Mouse (Mus musculus): Measurements from ENCODE around the gene Zdhhc7. TPM values are rescaled to one million over a fixed set of nuclear protein-coding genes. Genes with fewer than 3 reads are reported as not detected.
A peak's percentile ranks its signal among the peaks of the same experiment; 100 is the strongest.

The Zdhhc7 gene
- polyA plus RNA-seq, 1 experiment from 2014 or later: 32.1 TPM

DNA sequence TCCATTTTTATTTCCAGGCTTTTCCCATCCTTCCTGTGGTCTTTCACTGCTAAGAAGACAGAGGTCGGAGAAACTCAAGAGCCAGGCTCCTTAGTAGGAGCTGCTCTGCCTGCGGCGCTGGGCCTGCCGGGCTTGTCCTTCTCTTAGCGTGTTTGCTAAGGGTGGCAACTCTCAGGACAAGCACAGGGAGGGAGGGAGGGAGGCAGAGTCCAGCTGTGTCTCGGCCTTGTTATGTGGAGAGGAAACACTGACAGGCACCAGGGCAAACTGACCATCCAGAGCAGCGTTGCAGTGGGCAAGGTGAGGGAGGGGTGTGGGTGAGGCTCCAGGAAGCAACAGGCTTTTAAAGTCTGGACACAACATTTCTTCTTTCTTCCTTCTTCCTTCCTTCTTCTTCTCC, 11.8 kb downstream of the Zdhhc7 start:
- H3K4me3 ChIP-seq (replicated peaks): no peak overlapping the region
- H3K9me3 ChIP-seq: no peaks in the 10 kb centered on the region
- no peaks in the 10 kb centered on the region for H3K27me3 ChIP-seq (replicated peaks)
- no peak overlapping the region for H3K4me2 ChIP-seq
- H3K9ac ChIP-seq: no peak overlapping the region
- H3K27ac ChIP-seq: no peak overlapping the region
- peaks cover 65% of the 10 kb centered on the region for H3K36me3 ChIP-seq
- no peaks in the 10 kb centered on the region for H3K4me1 ChIP-seq
- ATAC-seq (ENCODE audit: insufficient read depth, low FRiP score, low read depth): peak; percentile 69; the same call in 1 of the 2 replicates
- 51% methylated on average over 7 of the region's 7 CpGs for WGBS

DNA sequence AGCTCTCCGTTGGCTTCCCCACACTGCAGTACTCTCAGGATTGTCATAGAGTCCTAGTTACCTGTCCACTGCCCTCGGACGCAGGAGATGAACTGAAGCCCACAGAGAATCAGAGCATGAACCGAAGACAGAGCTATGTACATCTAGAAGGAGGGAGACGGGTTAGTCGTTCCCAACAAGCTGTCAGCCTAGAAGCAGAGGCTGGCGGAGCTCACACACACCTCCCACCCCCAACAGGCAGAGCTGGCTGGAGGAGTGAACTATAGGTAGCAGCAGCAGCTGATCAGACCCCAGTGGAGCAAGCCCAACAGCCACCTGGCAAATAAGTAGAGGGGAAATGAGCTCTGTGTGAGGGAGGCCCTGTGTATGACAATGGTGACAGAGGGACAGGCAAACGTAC, 16.5 kb downstream of the Zdhhc7 start:
- Histone ChIP-seq H3K36me3 (peaks cover 63% of the 10 kb centered on the region), H3K27me3 (replicated peaks) (no peaks in the 10 kb centered on the region), H3K9ac (no peak overlapping the region), H3K4me3 (replicated peaks) (no peak overlapping the region), H3K27ac (no peak overlapping the region), H3K4me1 (no peaks in the 10 kb centered on the region), H3K4me2 (no peak overlapping the region), H3K9me3 (no peaks in the 10 kb centered on the region)
- ATAC-seq (ENCODE audit: insufficient read depth, low FRiP score, low read depth): no peak
- WGBS: 92% methylated on average over 8 of the region's 8 CpGs

DNA sequence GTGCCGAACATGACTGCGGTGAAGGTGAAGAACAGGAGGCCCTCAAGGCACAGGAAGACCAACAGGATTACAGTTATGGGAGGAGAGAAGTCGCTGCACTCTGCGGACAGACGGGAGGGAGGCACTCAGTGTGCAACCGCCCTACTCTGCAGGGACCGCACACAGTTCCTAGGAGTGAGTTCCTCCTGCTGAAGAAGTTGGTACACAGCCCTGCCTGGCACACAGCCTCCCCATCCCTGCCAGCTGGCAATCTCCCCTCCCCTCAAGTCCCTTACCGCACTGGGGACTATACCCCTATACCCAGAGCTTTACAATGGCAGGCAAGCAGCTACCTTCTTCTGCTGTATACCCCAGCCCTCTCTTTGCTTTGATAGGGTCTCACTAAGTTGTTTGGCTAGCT, 18.0 kb downstream of the Zdhhc7 start:
- H3K4me3 ChIP-seq (replicated peaks): no peak overlapping the region
- no peak for ATAC-seq (ENCODE audit: insufficient read depth, low FRiP score, low read depth)
- no peak overlapping the region for H3K4me2 ChIP-seq
- H3K27me3 ChIP-seq (replicated peaks): no peaks in the 10 kb centered on the region
- no peaks in the 10 kb centered on the region for H3K9me3 ChIP-seq
- H3K36me3 ChIP-seq: peaks cover 60% of the 10 kb centered on the region
- no peak overlapping the region for H3K9ac ChIP-seq
- no peak overlapping the region for H3K27ac ChIP-seq
- WGBS: 94% methylated on average over 8 of the region's 8 CpGs
- no peaks in the 10 kb centered on the region for H3K4me1 ChIP-seq

DNA sequence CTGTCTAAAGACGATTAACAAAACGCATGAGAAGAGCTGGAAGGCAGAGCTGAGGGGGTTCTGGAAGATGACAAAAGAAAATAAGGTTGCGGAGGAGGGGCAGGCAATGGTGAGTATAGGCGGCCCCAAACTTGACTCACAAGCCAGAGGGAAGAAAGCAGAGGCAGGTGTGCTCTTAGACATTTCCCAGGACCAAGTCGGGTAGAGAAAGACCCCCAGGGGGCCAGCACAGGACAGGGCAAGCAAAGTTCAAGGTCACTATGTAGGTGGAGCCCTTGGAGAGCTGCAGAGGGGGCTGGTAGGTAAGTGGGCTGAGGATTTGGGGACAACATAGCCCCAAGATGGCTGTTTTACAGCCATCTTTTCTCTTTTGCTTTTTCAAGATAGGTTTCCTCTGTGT, 21.9 kb downstream of the Zdhhc7 start:
- H3K36me3 ChIP-seq: peaks cover 28% of the 10 kb centered on the region
- H3K27ac ChIP-seq: no peak overlapping the region
- no peak overlapping the region for H3K4me3 ChIP-seq (replicated peaks)
- H3K27me3 ChIP-seq (replicated peaks): no peaks in the 10 kb centered on the region
- ATAC-seq (ENCODE audit: insufficient read depth, low FRiP score, low read depth): no peak
- H3K9ac ChIP-seq: no peak overlapping the region
- H3K4me1 ChIP-seq: no peaks in the 10 kb centered on the region
- no peak overlapping the region for H3K4me2 ChIP-seq
- 60% methylated on average over 5 of the region's 5 CpGs for WGBS
- H3K9me3 ChIP-seq: no peaks in the 10 kb centered on the region

DNA sequence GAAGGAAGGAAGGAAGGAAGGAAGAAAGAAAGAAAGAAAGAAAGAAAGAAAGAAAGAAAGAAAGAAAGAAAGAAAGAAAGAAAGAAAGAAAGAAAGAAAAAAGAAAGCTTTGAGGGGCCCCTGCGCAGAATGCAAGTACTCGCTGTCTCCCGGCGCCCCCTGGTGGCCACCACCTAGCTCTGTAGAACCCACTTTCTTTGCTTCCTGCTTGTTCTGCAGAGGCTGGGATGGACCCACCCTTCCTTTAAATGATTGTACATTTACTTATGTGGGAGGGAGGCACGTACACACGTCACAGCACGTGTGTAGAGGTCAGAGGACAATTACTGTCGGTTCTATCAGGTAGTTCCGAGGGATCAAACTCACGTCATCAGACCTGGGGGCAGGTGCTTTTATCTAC, 23.2 kb downstream of the Zdhhc7 start:
- Histone ChIP-seq H3K27me3 (replicated peaks) (no peaks in the 10 kb centered on the region), H3K9me3 (no peaks in the 10 kb centered on the region), H3K36me3 (peaks cover 25% of the 10 kb centered on the region), H3K27ac (no peak overlapping the region), H3K4me3 (replicated peaks) (no peak overlapping the region), H3K4me1 (no peaks in the 10 kb centered on the region), H3K4me2 (no peak overlapping the region), H3K9ac (no peak overlapping the region)
- 9% methylated on average over 10 of the region's 10 CpGs for WGBS
- ATAC-seq (ENCODE audit: insufficient read depth, low FRiP score, low read depth): peak; percentile 78

DNA sequence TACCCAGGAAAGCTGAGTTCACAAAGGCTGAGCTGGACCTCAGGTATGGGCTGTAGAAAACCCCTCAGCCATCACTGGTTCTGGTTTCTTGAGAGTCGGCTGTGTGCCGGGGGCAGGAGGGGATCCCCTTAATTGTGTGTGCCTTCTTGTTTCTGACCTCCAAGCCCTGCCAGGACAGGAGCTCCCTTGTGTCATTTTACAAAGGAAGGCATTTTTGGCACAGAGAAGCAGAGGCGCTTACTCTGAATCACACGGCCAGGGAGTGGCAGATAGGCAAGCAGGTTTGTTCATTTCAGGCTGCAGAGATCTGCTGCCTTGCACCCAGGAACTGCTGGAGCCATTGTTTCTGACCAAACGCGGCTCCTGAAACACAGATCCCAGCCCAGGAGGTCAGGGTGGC, 25.9 kb downstream of the Zdhhc7 start:
- H3K9ac ChIP-seq: no peak overlapping the region
- 46% methylated on average over 6 of the region's 6 CpGs for WGBS

DNA sequence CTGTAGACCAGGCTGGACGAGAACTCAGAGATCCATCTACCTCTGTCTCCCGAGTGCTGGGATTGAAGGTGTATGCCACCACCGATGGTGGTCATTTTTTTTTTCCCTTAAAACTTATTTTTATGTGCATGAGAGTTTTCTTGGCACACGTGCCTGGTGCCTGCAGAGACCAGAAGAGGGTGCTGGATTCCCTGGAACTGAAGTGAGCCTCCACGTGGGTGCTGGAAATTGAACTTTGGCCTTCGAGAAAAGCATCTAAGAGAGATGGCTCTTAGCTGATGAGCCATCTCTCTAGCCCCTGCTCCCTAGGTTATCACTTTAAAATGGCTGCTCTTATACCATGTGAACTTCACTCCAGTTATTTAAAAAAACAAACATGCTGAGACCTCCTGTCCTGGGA, 26.8 kb downstream of the Zdhhc7 start:
- WGBS: 61% methylated on average over 6 of the region's 6 CpGs
- Histone ChIP-seq H3K9me3 (no peaks in the 10 kb centered on the region), H3K27ac (no peak overlapping the region), H3K9ac (no peak overlapping the region), H3K27me3 (replicated peaks) (no peaks in the 10 kb centered on the region), H3K36me3 (no peaks in the 10 kb centered on the region), H3K4me3 (replicated peaks) (no peak overlapping the region), H3K4me2 (no peak overlapping the region), H3K4me1 (no peaks in the 10 kb centered on the region)
- ATAC-seq (ENCODE audit: insufficient read depth, low FRiP score, low read depth): no peak

More for the DNA sequence above, 25.9 kb downstream of the Zdhhc7 start:
- peak overlapping the region; percentile 37 for H3K27ac ChIP-seq
- no peaks in the 10 kb centered on the region for H3K4me1 ChIP-seq
- H3K4me2 ChIP-seq: no peak overlapping the region
- H3K36me3 ChIP-seq: no peaks in the 10 kb centered on the region
- no peaks in the 10 kb centered on the region for H3K9me3 ChIP-seq
- H3K4me3 ChIP-seq (replicated peaks): no peak overlapping the region
- no peak for ATAC-seq (ENCODE audit: insufficient read depth, low FRiP score, low read depth)
- no peaks in the 10 kb centered on the region for H3K27me3 ChIP-seq (replicated peaks)

DNA sequence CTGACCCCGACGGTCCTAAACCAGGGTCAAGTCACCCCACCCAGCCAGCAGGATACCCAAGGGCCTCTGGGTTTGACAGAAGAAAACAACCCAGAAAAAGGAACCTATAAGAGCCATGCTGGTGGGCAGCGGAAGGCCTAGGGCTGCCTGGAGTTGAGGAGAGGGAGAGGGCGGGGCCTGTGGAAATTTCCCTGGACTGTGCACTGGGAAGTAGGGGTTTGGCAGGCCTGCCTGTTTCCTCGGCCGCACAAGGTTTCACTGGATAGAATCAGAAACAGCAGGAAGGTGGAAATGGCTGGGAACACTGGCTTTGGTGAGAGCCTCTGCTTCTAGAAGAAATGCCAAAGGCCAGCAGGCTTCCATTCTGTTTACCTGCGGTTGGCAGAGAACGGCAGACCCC, 28.5 kb downstream of the Zdhhc7 start:
- ATAC-seq (ENCODE audit: insufficient read depth, low FRiP score, low read depth): no peak
- 77% methylated on average over 8 of the region's 8 CpGs for WGBS
- Histone ChIP-seq H3K4me3 (replicated peaks) (no peak overlapping the region), H3K9ac (no peak overlapping the region), H3K27me3 (replicated peaks) (no peaks in the 10 kb centered on the region), H3K4me1 (peaks cover 4% of the 10 kb centered on the region; the same call in 1 of the 2 replicates), H3K36me3 (no peaks in the 10 kb centered on the region), H3K27ac (no peak overlapping the region), H3K4me2 (no peak overlapping the region), H3K9me3 (no peaks in the 10 kb centered on the region)

DNA sequence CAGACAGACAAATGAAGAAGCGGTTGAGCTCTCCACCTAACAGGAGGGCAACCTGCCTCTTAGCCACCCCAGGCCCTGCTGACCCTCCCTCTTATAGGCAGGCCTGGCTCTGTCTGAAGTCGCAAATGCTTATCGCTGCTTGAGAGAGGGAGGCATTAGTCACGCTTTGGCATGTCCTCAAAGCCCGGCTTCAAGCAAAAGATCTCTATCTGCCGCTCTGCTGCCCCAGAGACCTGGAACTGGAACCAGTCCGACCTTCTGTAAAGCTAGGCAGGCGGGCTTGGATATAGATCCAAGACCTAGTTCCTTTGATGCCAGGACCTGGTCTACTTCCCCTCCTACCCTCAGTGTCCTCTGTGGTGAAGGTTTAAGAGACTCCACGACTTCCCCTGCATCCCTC, 29.0 kb downstream of the Zdhhc7 start:
- H3K4me2 ChIP-seq: no peak overlapping the region
- H3K36me3 ChIP-seq: no peaks in the 10 kb centered on the region
- H3K4me1 ChIP-seq: peaks cover 7% of the 10 kb centered on the region; the same call in 1 of the 2 replicates
- H3K27me3 ChIP-seq (replicated peaks): no peaks in the 10 kb centered on the region
- 43% methylated on average over 9 of the region's 9 CpGs for WGBS
- ATAC-seq (ENCODE audit: insufficient read depth, low FRiP score, low read depth): no peak
- H3K4me3 ChIP-seq (replicated peaks): no peak overlapping the region
- no peak overlapping the region for H3K9ac ChIP-seq
- H3K9me3 ChIP-seq: no peaks in the 10 kb centered on the region
- H3K27ac ChIP-seq: no peak overlapping the region

DNA sequence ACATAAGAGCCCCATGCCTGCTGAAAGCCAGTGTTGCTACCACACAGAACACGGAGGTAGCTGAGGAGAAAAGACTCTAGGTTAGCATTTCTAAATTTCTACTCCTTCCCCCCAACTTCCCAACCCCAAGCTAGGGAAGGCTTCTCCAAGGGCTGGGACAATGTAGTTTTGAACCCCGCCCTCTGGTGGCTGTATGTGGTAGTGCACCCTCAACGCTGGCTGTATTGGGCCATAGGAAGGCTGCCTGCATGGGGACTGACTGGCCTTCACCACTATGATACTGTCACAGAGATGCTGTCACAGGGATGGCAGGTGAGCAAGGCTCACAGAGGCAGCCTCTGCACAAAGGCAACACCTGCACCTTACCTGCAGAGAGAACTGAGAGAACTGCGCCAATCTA, 29.6 kb downstream of the Zdhhc7 start:
- Histone ChIP-seq H3K27me3 (replicated peaks) (no peaks in the 10 kb centered on the region), H3K4me1 (peaks cover 7% of the 10 kb centered on the region; the same call in 1 of the 2 replicates), H3K27ac (no peak overlapping the region), H3K4me2 (no peak overlapping the region), H3K9ac (no peak overlapping the region), H3K4me3 (replicated peaks) (no peak overlapping the region), H3K9me3 (no peaks in the 10 kb centered on the region), H3K36me3 (no peaks in the 10 kb centered on the region)
- WGBS: 26% methylated on average over 4 of the region's 4 CpGs
- no peak for ATAC-seq (ENCODE audit: insufficient read depth, low FRiP score, low read depth)

DNA sequence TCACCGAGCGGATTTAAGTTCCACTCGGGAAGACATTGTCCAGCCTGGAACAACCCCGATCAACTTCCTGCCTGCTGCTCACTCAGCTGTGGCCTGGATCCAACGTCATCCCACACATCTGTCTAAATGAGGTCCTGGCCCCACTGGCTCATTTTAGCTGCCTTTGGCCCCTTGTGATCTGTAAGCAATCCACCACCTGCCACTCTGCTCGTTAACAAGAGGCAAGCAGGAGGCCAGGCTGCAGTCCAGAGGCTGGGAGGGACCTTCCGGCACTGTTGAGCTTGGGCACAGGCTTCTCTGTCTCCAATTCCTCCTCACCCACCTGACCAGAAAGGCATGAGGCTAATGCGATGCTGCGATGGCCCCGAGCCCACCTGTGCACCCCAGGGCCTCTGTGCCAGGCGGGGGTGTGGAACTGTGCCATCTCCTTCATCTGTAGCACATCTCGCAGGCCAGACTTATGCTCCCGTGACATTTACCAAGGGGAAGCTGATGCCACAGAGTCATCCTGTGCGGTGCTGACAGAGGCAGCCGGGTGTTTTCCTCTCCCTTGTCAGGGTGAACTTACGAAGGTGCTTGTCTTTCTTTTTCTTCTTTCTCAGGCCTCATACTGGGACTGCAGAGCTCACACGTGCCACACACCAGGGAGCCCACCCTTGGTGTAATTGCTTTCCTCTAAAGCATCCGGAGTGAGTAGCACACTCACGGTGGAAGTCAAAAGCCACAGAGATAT, 33.2 kb downstream of the Zdhhc7 start:
- 51% methylated on average over 19 of the region's 19 CpGs for WGBS
- Histone ChIP-seq H3K4me3 (replicated peaks) (no peak overlapping the region), H3K4me1 (peaks cover 7% of the 10 kb centered on the region; the same call in 1 of the 2 replicates), H3K4me2 (no peak overlapping the region), H3K27me3 (replicated peaks) (no peaks in the 10 kb centered on the region), H3K36me3 (no peaks in the 10 kb centered on the region), H3K9me3 (no peaks in the 10 kb centered on the region), H3K27ac (no peak overlapping the region; the same call in 1 of the 2 replicates), H3K9ac (no peak overlapping the region)
- ATAC-seq (ENCODE audit: insufficient read depth, low FRiP score, low read depth): 0 out of 2 replicates have a peak, but pooled peaks have one; percentile 17

DNA sequence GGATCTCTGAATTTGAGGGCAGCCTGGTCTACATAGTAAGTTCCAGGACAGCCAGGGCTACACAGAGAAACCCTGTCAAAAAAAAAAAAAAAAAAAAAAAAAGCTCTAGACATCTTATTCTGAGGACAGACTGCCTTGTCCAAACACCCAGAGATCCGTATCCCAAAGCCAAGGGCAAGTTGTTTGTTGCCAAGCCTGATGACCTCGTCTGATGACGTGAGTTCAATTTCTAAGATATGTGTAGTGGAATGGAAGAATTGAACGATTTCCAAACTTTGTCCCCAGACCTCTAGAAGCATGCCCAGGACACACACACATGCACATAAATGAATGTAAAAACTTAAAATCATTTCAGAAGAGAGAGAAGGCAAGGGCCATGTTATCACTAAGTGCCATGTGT, 35.1 kb downstream of the Zdhhc7 start:
- Histone ChIP-seq H3K27me3 (replicated peaks) (no peaks in the 10 kb centered on the region), H3K4me1 (peaks cover 7% of the 10 kb centered on the region; the same call in 1 of the 2 replicates)
- ATAC-seq (ENCODE audit: insufficient read depth, low FRiP score, low read depth): no peak

More for the DNA sequence above, 35.1 kb downstream of the Zdhhc7 start:
- no peak overlapping the region for H3K4me2 ChIP-seq
- no peak overlapping the region for H3K4me3 ChIP-seq (replicated peaks)
- H3K36me3 ChIP-seq: no peaks in the 10 kb centered on the region
- no peak overlapping the region for H3K27ac ChIP-seq
- H3K9ac ChIP-seq: no peak overlapping the region
- H3K9me3 ChIP-seq: no peaks in the 10 kb centered on the region
- WGBS: 80% methylated on average over 4 of the region's 4 CpGs

All from stomach, embryonic 15.5 days (tissue).